Mouse (Mus musculus) ES-E14 (cell line): ENCODE results near the gene Cyp4a10. TPM values are rescaled to one million over a fixed set of nuclear protein-coding genes. Genes with fewer than 3 reads are reported as not detected.
"Not testable (repeated sequence)": the region's sequence is repeated elsewhere in the genome, so short reads cannot be mapped to it uniquely, and the experiment has no call there.

Source experiments
- DNase-seq: peaks from one replicate; pipeline ENCODE4 v3.0.0-alpha.2; 2013; ENCODE audit warnings: low read depth, low spot score
- H3K27ac ChIP-seq: 2 replicates; pipeline ENCODE4 v1.5.1; 2012; ENCODE audit warnings: low read depth, mild to moderate bottlenecking, low read length, moderate library complexity, mixed read lengths; ENCODE audit not compliant: poor library complexity, insufficient read depth, severe bottlenecking
- H3K36me3 ChIP-seq: 2 replicates; pipeline ENCODE4 v1.6.1; 2012; ENCODE audit warnings: mild to moderate bottlenecking, low read length, moderate library complexity, mixed read lengths; ENCODE audit not compliant: control insufficient read depth, poor library complexity, insufficient read depth, severe bottlenecking
- H3K4me1 ChIP-seq, 2 experiments: fragments of 150-350 bp in 1 of 2; sonication (generic) in 1 of 2; 2 replicates each; pipeline ENCODE4 v1.6.1; 2012; ENCODE audit warnings: low read length in 2 of 2, mild to moderate bottlenecking in 1 of 2, mixed read lengths in 1 of 2; ENCODE audit not compliant: control insufficient read depth in 2 of 2, insufficient read depth in 2 of 2, poor library complexity in 1 of 2
- H3K4me3 ChIP-seq, 2 experiments: fragments of 150-350 bp in 1 of 2; sonication (generic) in 1 of 2; 2 replicates each; pipeline ENCODE4 v1.5.1; 2012; ENCODE audit warnings: low read length in 2 of 2, low read depth in 1 of 2, mild to moderate bottlenecking in 1 of 2, mixed read lengths in 1 of 2; ENCODE audit not compliant: insufficient read depth in 1 of 2, poor library complexity in 1 of 2, severe bottlenecking in 1 of 2
- H3K9ac ChIP-seq: 2 replicates; pipeline ENCODE4 v1.6.1; 2012; ENCODE audit warnings: low read depth, mild to moderate bottlenecking, low read length, mixed read lengths; ENCODE audit not compliant: poor library complexity, insufficient read depth, severe bottlenecking
- H3K9me3 ChIP-seq: fragments of 150-350 bp; sonication (generic); 2 replicates; pipeline ENCODE4 v1.6.1; 2012; ENCODE audit warnings: low read depth, mild to moderate bottlenecking, low read length; ENCODE audit not compliant: control insufficient read depth, insufficient read depth
- CHD2 ChIP-seq: IDR thresholded peaks from 2 replicates; pipeline ENCODE4 v1.6.1; 2014; ENCODE audit warnings: mild to moderate bottlenecking, low read depth, low read length, inconsistent platforms
- HCFC1 ChIP-seq: IDR thresholded peaks from 2 replicates; pipeline ENCODE4 v1.6.1; 2012; ENCODE audit warnings: low read length, inconsistent platforms, borderline replicate concordance; ENCODE audit not compliant: insufficient read depth
- MAFK ChIP-seq: IDR thresholded peaks from 2 replicates; pipeline ENCODE4 v1.6.1; 2014; ENCODE audit warnings: mild to moderate bottlenecking, low read depth, low read length, inconsistent platforms; ENCODE audit not compliant: insufficient read depth
- ZC3H11A ChIP-seq: IDR thresholded peaks from 2 replicates; pipeline ENCODE4 v1.6.1; 2012; ENCODE audit warnings: low read depth, mild to moderate bottlenecking, inconsistent platforms, low read length, borderline replicate concordance
- ZNF384 ChIP-seq: IDR thresholded peaks from 2 replicates; pipeline ENCODE4 v1.6.1; 2012; ENCODE audit warnings: low read depth, low read length, inconsistent platforms
- in situ Hi-C, 2 experiments: fragments of 600-800 bp; cut with MboI; formaldehyde crosslinking; loops; one replicate each; pipeline ENCODE4 v1.15.1; 2025; ENCODE audit warnings: low sequenced_read_pairs in 2 of 2, inconsistent platforms in 1 of 2; ENCODE audit not compliant: unreplicated experiment in 2 of 2
- total RNA-seq: library from RNA; depleted of rRNA; stranded (reverse); fragments of 300-350 nt; gene quantifications from 2 replicates; pipeline ENCODE4 v1.2.3, GENCODE M21; 2012

Cyp4a10 gene
- total RNA-seq, 1 experiment, result 0.18 TPM

DNA sequence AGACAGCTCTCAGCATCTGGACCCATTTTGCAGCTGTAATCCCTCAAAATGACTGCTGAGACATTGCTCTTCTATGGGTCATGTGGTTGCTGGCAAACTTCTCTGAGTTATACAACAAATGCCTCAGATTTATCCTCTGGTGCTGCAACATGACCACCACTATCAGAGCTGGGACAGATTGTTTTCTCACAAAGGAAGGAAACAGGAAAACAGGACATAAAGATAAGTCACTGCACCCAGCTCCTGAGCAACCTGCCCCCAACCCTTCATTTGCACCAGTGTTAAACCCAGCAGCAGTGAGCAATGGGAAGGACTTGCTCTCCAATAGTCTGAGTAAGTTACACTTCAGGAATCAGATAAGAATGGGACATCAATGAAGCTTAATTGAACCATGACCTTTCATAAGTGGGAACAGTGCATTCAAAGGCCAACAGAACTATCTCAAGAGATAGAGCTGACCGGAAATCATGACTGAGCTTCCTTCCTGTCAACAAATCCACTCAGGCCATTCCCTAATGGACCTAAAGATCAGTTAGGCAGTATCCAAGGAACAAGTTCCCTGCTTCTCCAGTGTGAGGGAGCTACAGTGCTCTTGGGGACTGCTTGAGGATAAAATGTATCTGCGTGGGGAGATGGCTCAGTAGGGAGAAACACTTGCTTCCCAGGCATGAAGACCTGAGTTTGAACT is 28.2 kb downstream of the Cyp4a10 start:
- H3K27ac ChIP-seq, result no peak overlapping the region
- TF ChIP-seq CHD2 (no peak), ZNF384 (no peak), MAFK (no peak), ZC3H11A (no peak), HCFC1 (no peak)
- H3K9me3 ChIP-seq, result no peaks in the 10 kb centered on the region
- in situ Hi-C loops, result no loop called here
- no peak overlapping the region for H3K4me3 ChIP-seq
- DNase-seq, result no peak
- no peaks in the 10 kb centered on the region for H3K36me3 ChIP-seq
- no peaks in the 10 kb centered on the region for H3K4me1 ChIP-seq
- no peak overlapping the region for H3K9ac ChIP-seq

GRCm38 (mm10) chr4:115552726-115553125 is 34.7 kb downstream of the Cyp4a10 start:
- Histone ChIP-seq H3K9ac (no peak overlapping the region), H3K4me1 (peaks cover 0 to 9% of the 10 kb centered on the region in 2 experiments; a peak in 2 of 4 replicates), H3K36me3 (no peaks in the 10 kb centered on the region), H3K4me3 (no peak overlapping the region), H3K27ac (no peak overlapping the region), H3K9me3 (no peaks in the 10 kb centered on the region)
- in situ Hi-C loops, result no loop called here
- no peak for DNase-seq
- no peak for TF ChIP-seq CHD2
- no peak for TF ChIP-seq ZNF384
- no peak for TF ChIP-seq MAFK
- TF ChIP-seq HCFC1, result no peak
- no peak for TF ChIP-seq ZC3H11A

DNA sequence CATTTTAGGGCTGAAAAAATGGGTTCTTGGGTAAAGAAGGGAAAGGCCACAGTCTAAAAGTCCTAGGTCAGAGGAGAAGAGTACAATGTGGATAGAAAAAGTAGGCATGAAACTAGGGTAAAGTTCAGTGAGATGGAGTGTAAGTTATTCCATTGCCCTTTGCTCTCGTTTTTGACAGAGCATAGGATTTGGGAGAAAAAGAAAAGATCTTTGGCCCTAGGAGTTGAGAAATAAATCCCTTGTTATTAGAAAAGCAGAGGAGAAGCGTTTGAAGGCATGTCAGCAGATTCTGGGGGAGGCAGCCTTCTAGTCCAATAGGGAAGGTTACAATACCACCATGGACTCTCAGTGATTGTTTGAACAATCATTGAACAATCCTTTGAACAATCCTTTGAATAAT is 37.4 kb downstream of the Cyp4a10 start:
- Histone ChIP-seq H3K36me3 (no peaks in the 10 kb centered on the region), H3K4me1 (peaks cover 6 to 14% of the 10 kb centered on the region in 2 experiments), H3K9me3 (no peaks in the 10 kb centered on the region), H3K9ac (no peak overlapping the region), H3K27ac (no peak overlapping the region), H3K4me3 (no peak overlapping the region)
- in situ Hi-C loops, result no loop called here
- no peak for DNase-seq
- TF ChIP-seq ZNF384, result no peak
- TF ChIP-seq CHD2, result no peak
- TF ChIP-seq HCFC1, result no peak
- TF ChIP-seq ZC3H11A, result no peak
- TF ChIP-seq MAFK, result no peak

- peak overlapping the region in 1 of 2 experiments; percentile 11; a peak in 2 of 4 replicates for H3K4me3 ChIP-seq
- TF ChIP-seq MAFK (no peak), HCFC1 (no peak), CHD2 (peak; percentile 60; the same call in 1 of the 2 replicates), ZNF384 (no peak), ZC3H11A (no peak)
- peak overlapping the region; percentile 90 for H3K27ac ChIP-seq
- in situ Hi-C loops, result no loop called here
- DNase-seq, result peak; percentile 60
- H3K9me3 ChIP-seq, result no peaks in the 10 kb centered on the region
- H3K36me3 ChIP-seq, result no peaks in the 10 kb centered on the region
- peaks cover 10 to 14% of the 10 kb centered on the region in 2 experiments for H3K4me1 ChIP-seq
- H3K9ac ChIP-seq, result peak overlapping the region; percentile 24; the same call in 1 of the 2 replicates
These were observed 39.9 kb downstream of the Cyp4a10 start for GRCm38 (mm10) chr4:115557861-115558561.

DNA sequence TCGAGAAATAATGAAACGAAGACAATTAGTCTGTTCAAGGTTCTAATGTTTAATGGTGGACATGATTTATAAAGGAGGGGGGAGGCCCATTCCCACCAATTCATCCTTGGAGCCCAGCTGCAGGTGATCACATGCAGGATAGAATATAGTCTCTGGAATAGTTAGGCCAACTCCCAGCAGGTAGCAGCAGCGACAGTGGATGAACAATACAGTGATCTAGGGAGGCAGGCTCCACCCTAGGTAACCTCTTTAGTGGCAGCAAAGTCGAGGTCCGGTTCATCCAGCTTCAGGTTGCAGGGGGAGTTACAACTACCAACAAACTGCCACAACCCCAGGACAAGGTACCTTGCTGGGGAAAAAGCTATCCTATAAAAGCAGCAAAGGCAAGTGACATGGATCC is 43.2 kb downstream of the Cyp4a10 start:
- H3K9ac ChIP-seq, result peak overlapping the region; percentile 9; the same call in 1 of the 2 replicates
- H3K4me3 ChIP-seq, DNase-seq, H3K9me3 ChIP-seq, H3K36me3 ChIP-seq, in situ Hi-C loops: not testable (repeated sequence)
- H3K4me1 ChIP-seq, result peaks cover 10 to 15% of the 10 kb centered on the region in 2 experiments
- H3K27ac ChIP-seq, result peak overlapping the region; percentile 31; the same call in 1 of the 2 replicates
